Mouse (Mus musculus) lung, postnatal 0 days (tissue): Measurements from ENCODE around the gene Amacr. TPM values are rescaled to one million over a fixed set of nuclear protein-coding genes. Genes with fewer than 3 reads are reported as not detected.

Experiments used
- ATAC-seq: fragments of 200-750 bp; cut with Nextera tagmentation; 2 replicates; pipeline ENCODE4 v1.8.0; 2017; ENCODE audit warnings: moderate library complexity
- DNase-seq: peaks from one replicate; pipeline ENCODE4 v3.0.0-alpha.2; 2016; ENCODE audit warnings: low spot score
- H3K27ac ChIP-seq: fragments of 300-500 bp; sonication (generic); 2 replicates; pipeline ENCODE4 v1.5.1; 2014; ENCODE audit warnings: antibody characterized with exemption, mild to moderate bottlenecking, low read length, mixed read lengths
- H3K27me3 ChIP-seq: fragments of 300-500 bp; sonication (generic); replicated peaks from 2 replicates; pipeline ENCODE4 v1.6.1; 2014; ENCODE audit warnings: low read length, mixed read lengths; ENCODE audit not compliant: insufficient read depth
- H3K36me3 ChIP-seq: fragments of 300-500 bp; sonication (generic); 2 replicates; pipeline ENCODE4 v1.6.1; 2014; ENCODE audit warnings: low read length, mixed read lengths; ENCODE audit not compliant: insufficient read depth
- H3K4me1 ChIP-seq: fragments of 300-500 bp; sonication (generic); 2 replicates; pipeline ENCODE4 v1.6.1; 2014; ENCODE audit warnings: antibody characterized with exemption, low read depth, low read length, mixed read lengths; ENCODE audit not compliant: insufficient read depth
- H3K4me2 ChIP-seq: fragments of 300-500 bp; sonication (generic); replicated peaks from 2 replicates; pipeline ENCODE4 v1.6.1; 2014; ENCODE audit warnings: low read depth, mild to moderate bottlenecking, low read length, moderate library complexity, mixed read lengths
- H3K4me3 ChIP-seq: fragments of 300-500 bp; sonication (generic); 2 replicates; pipeline ENCODE4 v1.5.1; 2014; ENCODE audit warnings: low read depth, low read length
- H3K9ac ChIP-seq: fragments of 300-500 bp; sonication (generic); replicated peaks from 2 replicates; pipeline ENCODE4 v1.6.1; 2014; ENCODE audit warnings: low read depth, mild to moderate bottlenecking
- H3K9me3 ChIP-seq: fragments of 300-500 bp; sonication (generic); 2 replicates; pipeline ENCODE4 v1.6.1; 2016; ENCODE audit warnings: low read length, mixed read lengths
- CTCF ChIP-seq: IDR thresholded peaks from 2 replicates; pipeline ENCODE4 v1.5.1; 2016; ENCODE audit warnings: antibody characterized with exemption, mild to moderate bottlenecking
- EP300 ChIP-seq: IDR thresholded peaks from 2 replicates; pipeline ENCODE4 v1.6.1; 2016; ENCODE audit warnings: antibody characterized with exemption, mild to moderate bottlenecking, control low read depth
- WGBS: fragments of 180-500 bp; shearing (Covaris S2); extraction: QIAGEN DNeasy Blood & Tissue Kit; methylation state at CpG from one replicate; pipeline ENCODE4 v1.1.7; 2014; 5-methylcytosine and 5-hydroxymethylcytosine counted together
- polyA plus RNA-seq: library from polyadenylated mRNA; unstranded; fragments of >200 nt; fragmentation: Nextera tagmentation; extraction: Ambion mirVana; gene quantifications from 2 replicates; pipeline ENCODE4 v1.2.1, GENCODE M21; 2015

Gene Amacr
- polyA plus RNA-seq, 1 experiment from 2014 or later: 11.0 TPM

DNA sequence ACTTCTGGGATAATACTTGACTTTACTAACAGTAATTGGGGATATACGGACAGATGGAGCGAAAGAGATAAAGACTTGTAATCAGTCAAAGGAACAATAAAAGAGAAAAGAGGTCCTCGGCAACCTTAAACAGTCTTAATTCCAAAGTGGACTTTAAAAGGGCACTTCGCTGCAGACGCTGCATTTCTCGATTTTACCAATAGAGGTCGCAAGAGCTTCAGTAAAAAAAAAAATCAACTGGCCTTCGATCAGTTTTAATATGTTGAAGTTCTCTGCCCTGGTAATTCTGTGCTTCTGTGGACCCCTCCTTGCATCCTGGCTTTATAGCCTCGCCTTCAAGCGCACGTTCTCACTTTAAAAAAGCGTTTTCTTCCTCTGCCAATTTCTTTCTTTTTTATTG, 56.9 kb downstream of the Amacr start:
- Histone ChIP-seq H3K4me1 (no peaks in the 10 kb centered on the region), H3K27ac (no peak overlapping the region), H3K9me3 (no peaks in the 10 kb centered on the region), H3K27me3 (peaks cover 40% of the 10 kb centered on the region), H3K4me2 (no peak overlapping the region), H3K9ac (no peak overlapping the region), H3K36me3 (no peaks in the 10 kb centered on the region), H3K4me3 (no peak overlapping the region)
- TF ChIP-seq CTCF: peak; percentile 80
- 0 out of 2 replicates have a peak, but pooled peaks have one; percentile 6 for TF ChIP-seq EP300
- WGBS: under 1% methylated on average over 12 of the region's 12 CpGs
- DNase-seq: peak; percentile 69
- no peak for ATAC-seq

DNA sequence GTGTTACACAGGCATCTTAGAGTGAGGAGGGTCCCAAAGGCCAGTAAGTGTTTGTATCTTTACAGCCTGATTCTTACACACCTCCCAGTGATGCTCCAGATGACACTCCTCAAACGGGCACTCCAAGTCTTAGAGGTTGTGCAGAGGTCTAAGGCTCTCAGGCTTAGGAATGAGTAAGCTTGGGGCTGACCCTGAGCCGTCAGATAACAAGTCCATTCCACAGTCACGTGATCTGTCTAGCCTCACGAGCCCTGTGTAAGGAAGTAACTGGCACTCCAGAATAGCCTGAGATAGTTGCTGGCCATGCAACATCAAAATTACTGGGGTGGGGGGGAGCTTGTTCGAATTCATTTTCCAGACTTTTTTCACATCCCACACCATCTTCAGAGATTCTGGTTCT, 58.5 kb downstream of the Amacr start:
- Histone ChIP-seq H3K4me3 (no peak overlapping the region), H3K4me1 (no peaks in the 10 kb centered on the region), H3K27ac (no peak overlapping the region), H3K4me2 (no peak overlapping the region), H3K36me3 (no peaks in the 10 kb centered on the region), H3K9me3 (no peaks in the 10 kb centered on the region), H3K27me3 (peaks cover 33% of the 10 kb centered on the region), H3K9ac (no peak overlapping the region)
- ATAC-seq (no peak), DNase-seq (no peak)
- 25% methylated on average over 5 of the region's 5 CpGs for WGBS
- TF ChIP-seq CTCF (no peak), EP300 (no peak)

DNA sequence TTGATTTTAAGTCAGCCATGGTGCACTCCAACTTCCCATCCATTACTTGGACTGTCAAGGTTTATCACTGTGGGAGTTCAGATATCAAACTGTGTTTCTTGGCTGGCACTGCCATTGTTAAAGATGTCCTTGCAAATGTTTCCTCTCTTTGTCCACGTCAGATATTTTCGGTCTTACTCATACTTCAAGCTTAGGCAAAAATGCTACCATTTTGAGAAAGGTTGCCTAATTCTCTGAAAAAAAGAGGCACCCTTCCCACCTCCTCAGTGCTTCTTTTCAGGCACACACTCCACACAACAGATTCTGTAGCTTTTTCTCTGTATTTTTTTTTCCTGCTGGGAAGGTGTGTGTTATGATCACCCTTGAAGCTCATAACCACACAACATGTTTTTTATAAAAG, 59.7 kb downstream of the Amacr start:
- 55% methylated on average over 2 of the region's 2 CpGs for WGBS
- ATAC-seq: no peak

DNA sequence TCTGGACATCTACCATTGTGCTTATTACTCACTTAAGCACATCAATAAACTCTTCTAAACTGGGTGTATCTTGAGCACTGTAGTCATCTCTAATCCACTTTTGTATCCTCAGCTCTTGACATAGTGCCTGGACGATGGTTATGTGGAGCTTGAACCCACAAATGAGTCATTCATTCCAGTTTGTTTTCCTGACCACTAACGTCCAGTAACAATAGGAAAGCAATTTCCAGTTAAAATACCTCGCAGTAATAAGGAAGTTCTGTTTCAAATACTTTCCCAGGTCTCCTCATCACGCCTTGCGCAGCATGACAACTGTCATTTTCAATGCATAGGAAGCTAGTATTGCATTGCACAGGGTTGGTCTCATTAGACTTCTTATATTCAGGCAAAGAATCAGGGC, 61.3 kb downstream of the Amacr start:
- ATAC-seq (no peak), DNase-seq (no peak)
- Histone ChIP-seq H3K4me3 (no peak overlapping the region), H3K36me3 (no peaks in the 10 kb centered on the region), H3K27ac (no peak overlapping the region), H3K4me2 (no peak overlapping the region), H3K9me3 (no peaks in the 10 kb centered on the region), H3K4me1 (no peaks in the 10 kb centered on the region), H3K9ac (no peak overlapping the region), H3K27me3 (peaks cover 6% of the 10 kb centered on the region)
- no peak for TF ChIP-seq CTCF
- TF ChIP-seq EP300: no peak
- 78% methylated on average over 5 of the region's 5 CpGs for WGBS

More for the DNA sequence above, 59.7 kb downstream of the Amacr start:
- Histone ChIP-seq H3K27ac (no peak overlapping the region), H3K9ac (no peak overlapping the region), H3K27me3 (peaks cover 22% of the 10 kb centered on the region), H3K4me1 (no peaks in the 10 kb centered on the region), H3K36me3 (no peaks in the 10 kb centered on the region), H3K4me3 (no peak overlapping the region), H3K4me2 (no peak overlapping the region), H3K9me3 (no peaks in the 10 kb centered on the region)
- TF ChIP-seq EP300 (no peak), CTCF (no peak)
- DNase-seq: no peak

Other genes with a start within 250 kb of the Amacr start
- 2.5 TPM in 2 replicates for gene C1qtnf3, start 29.4 kb upstream of the Amacr start, polyA plus RNA-seq
- gene Slc45a2, start 19.0 kb downstream of the Amacr start, polyA plus RNA-seq: not detected in 2 replicates
- 0.05 TPM in 1 of 2 replicates, not detected in the other for gene Rxfp3, start 56.2 kb downstream of the Amacr start, polyA plus RNA-seq
- gene Adamts12, start 83.0 kb downstream of the Amacr start, polyA plus RNA-seq: 1.9 and 2.2 TPM in 2 replicates